Mouse (Mus musculus): ENCODE measurements at regions not wholly inside any gene's neighbourhood (a gene's known extent, or its start where the extent isn't known, plus 50 kb on each side); places are given as distances from the start of the nearest gene placed in this dataset.

DNA sequence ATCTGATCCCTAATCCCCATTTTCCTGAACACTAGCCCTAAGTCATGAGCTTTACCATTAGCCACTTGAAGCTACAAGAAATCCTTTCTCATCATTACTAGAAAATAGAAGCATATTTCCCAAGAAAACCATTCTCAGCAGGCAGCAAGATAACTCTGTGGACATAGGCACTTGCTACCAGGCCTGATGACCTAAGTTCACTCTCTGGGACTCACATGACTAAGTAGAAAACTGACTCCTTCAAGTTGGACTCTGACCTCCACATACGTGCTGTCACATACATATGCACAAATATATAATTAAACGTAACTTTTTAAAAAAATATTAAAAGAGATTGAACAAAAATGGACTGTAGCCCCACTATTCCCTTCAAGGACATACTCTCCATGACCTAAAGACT lies 200.8 kb downstream of the Actr3 start:
- TF ChIP-seq POLR2A (IDR thresholded peaks at IDR 0.05; ENCODE audit: borderline replicate concordance, extremely low read depth, low read depth, low read length), result no peak
- no peak for TF ChIP-seq CTCF (IDR thresholded peaks at IDR 0.05; ENCODE audit: insufficient read depth, low read length)
